Mouse (Mus musculus) mouse embryonic stem cell (cell line): Measurements from ENCODE around the gene Plscr3.

Source experiments
- in situ Hi-C, 2 experiments: fragments of 300-500 bp; cut with MboI; formaldehyde crosslinking; loops; 1 replicate in 1 of 2; 3 replicates in 1 of 2; pipeline ENCODE4 v1.14.3; 2019 to 2020; ENCODE audit warnings: low sequenced_read_pairs in 2 of 2, low pct_unique_long_range_greater_than_20kb in 1 of 2, mixed read lengths in 1 of 2; ENCODE audit not compliant: unreplicated experiment in 1 of 2

Gene Plscr3

DNA sequence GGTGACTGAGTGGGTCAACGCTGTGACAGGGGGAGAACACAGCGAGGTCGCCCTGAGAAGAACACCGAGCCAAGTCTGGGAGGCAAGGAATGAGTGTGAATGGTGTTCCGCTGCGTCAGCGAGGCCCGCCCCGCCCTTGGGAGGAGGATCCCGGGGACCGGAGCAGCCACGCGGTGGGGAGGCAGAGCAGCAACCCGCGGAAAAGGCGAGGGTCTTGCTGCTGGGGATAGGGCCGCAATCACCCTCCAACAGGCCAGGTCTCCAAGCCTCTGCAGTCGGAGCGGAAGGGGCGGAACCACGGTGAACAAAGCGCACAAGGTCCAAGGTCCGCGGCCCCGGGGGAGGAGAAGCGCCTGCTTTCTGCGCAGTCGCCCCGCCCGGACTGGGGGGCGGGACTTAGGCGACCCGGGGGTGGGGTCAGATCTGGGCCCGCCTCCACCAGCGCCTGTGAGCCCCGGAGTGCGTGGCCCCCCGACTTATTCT lies at the start of gene Plscr3:
Gene Plscr3 (plus strand): TSS at position 179 of the 483 bp plus-strand sequence.
- in situ Hi-C loops, result no loop called here

DNA sequence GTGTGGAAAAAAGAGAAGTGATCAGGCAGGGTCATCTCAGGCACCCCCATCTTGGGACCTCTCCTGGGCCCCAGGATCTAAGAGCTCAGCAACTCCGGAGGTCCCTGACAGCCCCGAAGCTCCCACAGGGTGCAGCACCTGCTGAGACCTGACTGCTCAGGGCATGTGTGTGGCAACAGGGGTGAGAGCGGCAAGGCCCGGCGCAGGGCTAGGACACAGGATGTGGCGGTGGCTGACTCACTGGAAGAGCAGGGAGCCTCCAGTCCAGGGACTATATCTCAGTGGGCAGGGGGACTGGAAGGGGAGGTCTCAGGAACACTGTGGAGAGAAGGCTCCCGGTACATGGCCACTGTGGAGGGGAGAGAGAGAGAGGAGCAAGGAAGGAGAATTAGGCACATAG lies 48.3 kb upstream of the Plscr3 start:
- in situ Hi-C loops, result no loop called here

DNA sequence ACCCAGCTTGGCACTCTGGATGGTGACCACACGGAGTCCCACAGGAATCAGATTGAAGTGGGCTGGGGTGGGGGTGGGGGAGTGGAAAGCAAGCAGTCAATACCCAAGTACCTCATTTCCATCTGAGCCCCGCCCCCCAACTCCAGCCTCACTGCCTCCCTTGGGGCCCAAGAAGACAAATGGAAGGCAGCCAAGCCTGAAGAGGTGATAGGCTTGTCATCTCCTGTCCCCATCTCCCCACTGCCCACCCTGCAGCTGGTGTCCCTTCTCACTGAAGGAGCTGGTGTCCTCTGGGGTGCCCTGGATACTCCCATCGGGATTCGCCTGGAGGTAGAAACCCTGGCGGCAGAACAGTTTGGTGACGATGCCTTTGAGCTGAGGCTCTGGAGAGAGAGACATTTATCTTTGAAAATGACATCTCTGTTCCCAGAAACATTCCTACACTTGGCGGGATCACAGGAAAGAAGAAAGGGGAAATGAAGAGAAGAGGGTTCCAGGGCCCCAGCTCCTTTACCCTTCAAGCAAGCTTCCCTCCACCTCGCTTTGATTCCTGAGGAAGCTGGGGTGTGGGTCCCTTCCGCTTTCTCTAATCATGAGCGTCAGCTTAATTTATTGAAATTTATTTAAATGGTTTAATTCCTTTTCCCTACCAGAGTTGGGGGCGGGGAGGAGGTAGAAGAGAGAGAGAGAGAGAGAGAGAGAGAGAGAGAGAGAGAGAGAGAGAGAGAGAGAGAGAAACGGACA lies 46.6 kb upstream of the Plscr3 start:
- in situ Hi-C loops, result no loop called here

DNA sequence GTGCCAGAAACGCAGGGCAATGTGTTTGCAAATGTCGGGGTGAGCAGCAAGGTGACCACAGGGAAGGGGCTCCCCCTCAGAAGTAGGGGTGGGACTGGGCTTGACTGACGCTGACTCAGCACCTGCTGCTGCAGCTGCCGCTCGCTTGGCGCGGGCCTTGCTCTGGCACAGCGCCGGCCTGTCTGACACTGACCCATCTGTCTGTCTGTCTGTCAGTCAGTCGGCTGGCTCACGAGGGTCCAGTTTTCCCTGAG lies 46.1 kb upstream of the Plscr3 start:
- in situ Hi-C loops, result no loop called here

DNA sequence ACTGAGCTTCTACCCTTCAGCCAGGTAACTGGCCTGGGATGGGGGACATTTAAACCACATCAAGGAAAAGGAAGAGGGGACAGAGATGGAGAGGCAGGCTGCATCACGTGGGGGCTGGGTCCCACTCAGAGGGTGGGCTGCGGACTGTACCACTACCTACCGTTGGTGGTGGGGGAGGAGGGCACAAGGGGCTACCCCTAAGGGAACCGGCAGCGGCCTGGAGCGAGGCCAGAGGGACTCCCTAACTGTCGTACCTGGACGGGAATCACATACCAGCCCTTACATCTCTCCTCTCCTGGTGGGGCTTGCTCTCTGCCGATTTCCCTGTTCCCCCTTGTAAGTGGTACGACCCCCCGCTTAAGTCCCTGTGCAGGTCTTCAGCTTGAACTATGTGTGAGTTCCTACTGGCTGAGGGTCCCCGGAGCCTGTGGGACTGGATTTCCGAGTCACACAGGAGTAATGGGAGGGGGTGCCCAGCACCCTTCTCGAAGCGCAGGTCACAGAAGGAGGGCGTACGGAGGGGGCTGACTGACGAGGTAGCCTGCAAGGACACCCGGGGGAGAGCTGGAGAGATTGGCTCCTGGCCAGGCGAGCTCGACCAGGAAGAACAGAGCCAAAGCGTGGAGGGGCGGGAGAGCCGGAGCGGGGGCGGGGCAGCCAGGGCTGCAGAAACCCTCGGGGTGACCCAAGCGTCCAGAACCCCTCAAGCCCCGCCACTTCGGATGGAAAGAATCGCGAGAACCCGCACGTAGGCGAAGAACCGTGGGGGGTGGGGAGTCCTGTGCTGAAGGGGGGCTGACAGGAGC lies 45.6 kb upstream of the Plscr3 start:
- in situ Hi-C loops, result no loop called here

DNA sequence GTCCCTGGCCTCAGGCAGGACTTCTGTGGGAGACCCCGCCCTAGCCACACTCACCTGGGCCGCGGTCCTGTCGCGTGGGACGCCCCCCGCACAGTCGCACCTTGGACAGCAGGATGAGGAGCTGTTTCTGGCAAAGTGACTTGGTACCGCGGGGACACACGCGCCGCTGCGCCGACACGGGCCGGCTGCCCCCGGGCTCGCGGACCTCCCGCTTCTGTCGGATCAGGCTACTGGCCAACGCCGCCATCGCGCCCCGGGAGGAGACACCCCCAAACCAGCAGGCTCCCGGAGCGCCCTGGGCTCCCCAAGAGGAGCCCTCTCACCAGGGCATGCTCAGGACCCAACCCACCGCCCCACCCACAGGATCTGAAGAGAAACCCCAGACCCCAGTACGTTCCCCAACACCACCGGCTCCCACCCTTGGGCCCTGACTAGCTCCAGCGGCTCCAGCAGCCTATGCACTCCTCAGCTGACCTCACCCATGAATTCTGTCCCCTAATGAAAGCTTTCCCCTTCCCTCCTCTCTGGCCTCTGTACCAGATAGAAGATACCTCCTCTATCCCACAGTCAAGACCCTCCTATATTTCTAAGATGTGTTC lies 44.7 kb upstream of the Plscr3 start, which contains the start of gene Fgf11:
Gene Fgf11 (minus strand): TSS at position 479 of the 599 bp plus-strand sequence.
- in situ Hi-C loops, result no loop called here

DNA sequence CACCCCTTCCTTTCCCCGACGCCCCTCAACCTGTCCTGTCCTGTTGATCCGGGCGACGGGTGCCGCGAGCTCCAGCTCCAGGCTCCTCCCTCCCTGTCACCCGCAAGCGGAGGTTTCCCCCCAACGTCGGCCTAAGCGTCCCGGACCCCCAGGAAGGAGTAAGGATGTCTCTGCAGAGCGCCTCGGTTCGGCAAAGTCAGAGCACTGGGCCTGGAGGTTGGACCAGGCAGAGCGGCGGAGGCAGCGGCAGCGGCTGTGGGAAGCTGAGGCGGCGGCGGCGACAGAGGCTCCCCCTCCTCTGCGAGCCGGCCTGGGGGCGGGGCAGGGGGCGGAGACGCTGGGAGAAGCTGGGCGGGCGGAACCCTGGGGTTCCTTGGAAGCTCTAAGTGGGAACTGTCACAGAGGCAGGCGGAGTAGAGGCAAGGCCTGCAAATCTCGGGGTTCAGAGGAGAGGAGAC lies 43.5 kb upstream of the Plscr3 start:
- in situ Hi-C loops, result no loop called here

DNA sequence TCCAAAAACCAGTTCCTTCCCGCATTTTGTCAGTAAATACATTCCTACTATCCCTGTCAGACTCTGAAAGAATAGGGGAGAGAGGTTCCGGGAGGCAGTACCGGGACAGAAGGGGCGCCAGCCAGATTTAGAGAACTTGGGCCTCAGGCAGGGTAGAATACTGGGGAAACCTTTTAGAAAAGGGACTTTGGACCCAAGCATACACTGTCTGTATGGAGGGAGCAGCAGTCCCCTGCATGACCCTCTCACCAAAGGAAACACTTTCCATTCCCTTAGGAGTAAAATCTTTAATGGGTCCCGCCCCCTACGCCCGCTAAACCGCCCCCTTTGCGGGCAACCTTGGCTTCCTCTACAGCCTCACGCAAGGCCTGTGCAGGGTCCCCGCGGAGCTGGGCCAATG lies 42.8 kb upstream of the Plscr3 start:
- in situ Hi-C loops, result no loop called here

DNA sequence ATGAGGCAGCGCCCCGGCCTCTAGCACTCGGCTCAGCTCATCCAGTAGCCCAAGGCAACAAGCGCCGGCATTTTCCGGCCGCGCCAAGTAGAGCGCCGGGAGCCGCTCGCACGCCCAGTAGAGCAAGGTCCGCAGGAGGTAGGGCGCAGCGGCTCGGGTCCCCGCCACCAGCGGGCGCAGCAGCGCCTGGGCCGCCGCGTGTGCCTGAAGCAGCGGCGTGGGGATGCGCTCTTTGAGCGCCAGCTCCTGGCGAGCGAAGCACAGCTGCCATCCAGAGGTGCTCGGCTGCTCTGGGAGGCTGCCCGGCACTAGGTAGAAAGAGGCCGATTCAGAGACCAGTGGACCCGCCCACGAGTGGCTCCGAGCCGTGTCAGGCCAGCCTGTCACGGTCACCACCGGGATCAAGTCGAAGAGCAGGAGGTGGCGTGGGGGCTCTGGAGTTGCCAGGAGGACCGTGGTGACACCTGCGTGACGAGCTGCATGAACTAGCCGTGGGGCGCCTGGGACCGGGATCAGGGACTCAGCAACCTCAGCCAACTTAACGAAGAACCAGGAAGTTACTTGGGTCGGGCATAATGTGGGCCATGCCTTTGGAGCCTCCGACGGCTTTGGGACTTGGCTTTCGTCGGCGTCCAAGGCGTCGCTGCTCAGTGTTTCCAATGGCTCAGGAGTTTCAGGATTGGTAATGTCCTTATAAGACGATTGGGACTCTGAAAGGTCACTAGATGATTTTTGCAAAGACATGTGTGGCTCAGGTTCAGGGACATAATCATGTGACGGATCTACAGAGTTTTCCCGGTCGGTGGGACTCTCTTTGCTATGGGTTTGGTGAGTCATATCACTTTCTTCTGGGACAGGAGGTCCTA lies 42.2 kb upstream of the Plscr3 start:
- in situ Hi-C loops, result no loop called here

DNA sequence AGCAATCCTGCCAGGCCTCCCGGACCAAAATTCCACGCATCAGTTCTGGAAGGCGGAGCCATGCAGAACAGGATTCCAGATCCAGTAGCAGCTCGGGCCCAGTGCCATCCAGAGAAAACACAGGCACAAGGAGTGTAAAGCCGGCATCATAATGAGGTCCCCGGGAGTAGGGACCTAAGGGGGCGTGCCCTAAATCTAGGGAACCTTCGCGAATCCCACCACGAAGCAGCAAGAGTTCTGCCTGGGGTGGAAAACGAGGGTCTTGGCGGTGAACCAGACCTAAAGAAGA lies 41.6 kb upstream of the Plscr3 start:
- in situ Hi-C loops, result no loop called here

DNA sequence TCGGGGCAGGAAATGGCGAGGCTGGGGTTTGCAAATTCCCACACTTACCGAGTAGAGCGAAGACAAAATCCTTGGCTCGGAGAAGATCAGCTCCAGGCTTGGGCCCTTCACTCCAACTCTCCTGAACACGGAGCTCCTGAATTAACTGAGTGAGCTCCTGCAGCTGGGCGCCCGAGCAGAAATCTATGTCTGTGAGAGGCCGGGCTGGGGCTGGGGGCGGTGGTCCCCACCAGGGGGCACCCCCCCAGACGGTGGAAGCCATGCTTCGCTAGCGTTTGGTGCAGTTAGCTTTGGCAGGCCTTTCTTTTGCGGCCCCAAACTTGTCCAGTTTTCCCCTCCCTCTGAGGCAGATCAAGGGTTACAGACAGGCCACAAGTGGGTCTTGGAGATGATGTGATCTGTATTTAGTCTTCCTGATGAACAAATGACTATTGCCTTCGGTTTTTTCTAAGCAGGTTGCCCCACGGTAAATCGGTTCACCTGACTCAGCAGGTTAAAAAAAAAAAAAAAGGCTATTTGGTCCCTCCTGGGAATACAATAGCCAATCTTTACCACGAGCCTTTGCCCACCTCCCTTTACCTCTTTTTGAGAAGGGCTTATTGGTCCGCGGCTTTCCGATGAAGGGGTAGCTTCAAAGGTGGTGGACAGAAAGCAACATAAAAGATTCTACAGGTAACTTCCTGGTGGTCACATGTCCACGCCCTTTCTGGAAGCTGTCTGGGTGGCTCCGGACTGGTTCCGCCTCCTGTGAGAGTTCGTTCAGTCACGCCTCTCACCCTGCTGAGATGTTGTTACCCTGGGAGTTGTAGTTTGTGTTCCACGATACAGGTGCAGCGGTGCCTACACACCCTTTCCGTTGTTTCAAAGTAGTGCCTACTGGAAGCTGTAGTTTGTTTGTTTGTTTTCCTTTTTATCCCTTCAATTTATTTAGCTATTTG lies 40.9 kb upstream of the Plscr3 start, which contains the start of gene Tmem102:
Gene Tmem102 (minus strand): TSS at position 653 of the 938 bp plus-strand sequence.
- in situ Hi-C loops, result loop anchor here in 1 of 2 experiments (5.0 kb wide), 1 partner anchor 72 kb away; the partner anchor contains the start of gene Tmem95

DNA sequence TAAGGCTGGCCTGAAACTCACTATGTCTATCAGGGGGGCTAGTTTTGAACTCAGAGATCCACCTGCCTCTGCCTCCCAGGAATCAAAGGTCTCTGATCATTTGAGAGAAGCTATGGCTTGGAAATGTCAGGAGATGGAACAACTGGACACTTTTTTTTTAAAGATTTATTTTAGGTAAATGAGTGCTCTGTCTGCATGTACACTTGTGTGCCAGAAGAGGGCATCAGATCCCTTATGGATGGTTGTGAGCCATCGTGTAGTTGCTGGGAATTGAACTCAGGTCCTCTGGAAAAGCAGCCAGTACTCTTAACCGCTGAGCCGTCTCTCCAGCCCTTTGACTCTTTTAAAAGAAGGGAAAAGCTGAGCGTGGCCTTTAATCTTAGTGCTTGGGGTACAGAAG lies 39.8 kb upstream of the Plscr3 start:
- in situ Hi-C loops, result loop anchor here in 1 of 2 experiments (5.0 kb wide), 1 partner anchor 71 kb away; the partner anchor contains the start of gene Tmem95

DNA sequence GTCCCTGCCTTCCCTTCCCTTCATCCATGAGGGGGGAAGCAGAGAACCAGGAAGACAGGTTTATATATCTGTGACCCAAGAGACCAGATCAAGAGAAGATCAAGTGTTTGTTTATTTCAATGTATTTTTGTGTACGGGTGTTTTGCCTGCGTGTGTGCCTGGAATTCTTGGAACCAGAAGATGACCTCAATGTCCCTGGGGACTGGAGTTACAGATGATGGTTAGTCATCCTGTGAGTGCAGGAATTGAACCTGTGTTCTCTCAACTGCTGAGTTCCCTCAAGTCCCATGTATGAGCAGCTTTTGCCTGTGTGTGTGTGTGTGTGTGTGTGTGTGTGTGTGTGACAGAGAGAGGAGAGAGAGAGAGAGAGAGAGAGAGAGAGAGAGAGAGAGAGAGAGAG lies 38.5 kb upstream of the Plscr3 start:
- in situ Hi-C loops, result loop anchor here in 1 of 2 experiments (5.0 kb wide), 1 partner anchor 70 kb away; the partner anchor contains the start of gene Tmem95

DNA sequence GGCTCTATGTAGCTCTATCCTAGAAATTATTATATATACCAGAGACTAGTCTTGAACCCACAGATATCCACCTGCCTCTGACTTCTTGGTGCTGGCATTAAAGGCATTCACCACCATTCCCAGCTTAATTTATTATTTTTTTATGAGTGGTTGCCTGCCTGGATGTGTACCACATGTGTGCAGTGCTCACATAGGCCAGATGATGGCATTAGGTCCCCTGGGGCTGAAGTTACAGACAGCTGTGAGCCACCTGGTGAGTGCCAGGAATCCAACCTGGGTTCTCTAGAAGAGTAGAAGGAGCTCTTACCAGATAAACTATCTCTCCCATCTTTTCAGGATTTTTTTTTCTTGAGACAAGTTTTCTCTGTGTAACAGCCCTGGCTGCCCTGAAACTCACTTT lies 35.9 kb upstream of the Plscr3 start:
- in situ Hi-C loops, result loop anchor here in 1 of 2 experiments (10.0 kb wide), 1 partner anchor 65 kb away; the partner anchor contains the start of gene Tmem95

DNA sequence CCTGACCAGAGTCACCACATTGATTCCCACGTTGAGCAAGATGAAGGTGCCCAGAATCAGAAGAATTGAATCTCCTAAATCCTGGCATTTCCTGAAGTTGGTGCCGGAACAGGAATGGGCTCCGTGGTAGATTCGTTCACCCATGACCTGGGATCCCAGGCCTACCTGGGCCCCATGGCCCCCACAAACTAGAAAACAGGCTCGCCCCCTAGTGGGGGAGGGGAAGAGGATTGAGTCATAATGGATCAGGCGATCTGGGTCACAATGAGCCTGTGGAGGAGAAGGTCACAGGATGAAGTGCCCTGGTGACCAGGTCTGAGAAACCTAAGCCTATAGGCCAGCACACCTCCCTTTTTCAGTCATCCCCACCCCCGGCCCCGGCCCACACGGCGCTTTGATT lies 31.0 kb upstream of the Plscr3 start, which contains the start of gene Gm39566:
Gene Gm39566 (minus strand): TSS at position 144 of the 400 bp plus-strand sequence.
- in situ Hi-C loops, result loop anchor here in 1 of 2 experiments (10.0 kb wide), 1 partner anchor 60 kb away; the partner anchor contains the start of gene Tmem95

DNA sequence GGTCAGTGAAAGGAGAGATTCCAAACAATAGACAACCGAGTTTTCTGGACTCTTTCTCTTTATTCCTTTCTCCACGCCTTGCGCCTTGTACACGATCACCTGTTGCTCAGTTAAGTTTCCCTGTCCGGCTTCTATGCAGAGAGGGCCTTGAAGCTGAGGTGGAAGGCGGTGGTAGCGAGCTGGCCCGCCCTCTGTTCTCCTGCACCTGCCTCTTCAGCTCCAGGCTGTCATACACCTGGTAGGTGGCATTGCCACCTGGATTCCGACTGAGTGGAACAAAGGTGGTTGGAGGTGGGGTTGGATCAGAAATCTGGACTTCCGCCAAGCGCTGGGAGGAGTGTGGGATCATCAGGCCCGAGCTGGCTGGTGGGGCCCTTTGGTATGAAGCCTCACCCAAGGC lies 29.7 kb upstream of the Plscr3 start:
- in situ Hi-C loops, result loop anchor here in 1 of 2 experiments (10.0 kb wide), 1 partner anchor 58 kb away; the partner anchor contains the start of gene Tmem95

DNA sequence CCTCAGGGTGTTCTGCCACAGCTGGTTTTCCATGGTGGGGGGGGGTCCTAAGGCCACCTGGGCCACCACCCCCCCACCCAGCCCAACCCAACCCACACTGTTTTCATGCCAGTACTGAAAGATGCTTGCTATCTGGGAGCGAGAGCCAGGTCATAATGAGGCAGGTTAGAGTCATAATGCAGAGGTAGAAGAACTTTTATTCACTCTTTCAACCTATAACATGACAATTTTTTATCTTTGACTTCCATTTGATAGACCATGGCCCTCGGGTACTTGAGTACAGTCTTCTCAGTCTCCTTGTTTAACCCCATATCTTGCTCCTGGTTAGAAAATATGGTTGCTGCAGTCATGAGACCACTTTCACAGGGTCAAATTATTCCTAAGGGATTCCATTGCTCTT lies 27.8 kb upstream of the Plscr3 start, which contains the start of gene Spem2:
Gene Spem2 (minus strand): TSS at position 101 of the 400 bp plus-strand sequence.
- in situ Hi-C loops, result loop anchor here in 1 of 2 experiments (10.0 kb wide), 1 partner anchor 56 kb away; the partner anchor contains the start of gene Tmem95
